ENCODE assay signal across 7 mouse cellular contexts in genomic region chr17:8712734-8713133, GRCm38 (mm10).
DNase-seq lines count a peak whose midpoint lies in the region; ATAC-seq and TF ChIP-seq lines count a peak whose summit lies in the region.
"Not testable (repeated sequence)": the region's sequence is repeated elsewhere in the genome, so short reads cannot be mapped to it uniquely, and the experiment has no call there.

No protein-coding gene starts in this region.

- CTCF ChIA-PET in Patski (lab: Charles Lee), result not testable (repeated sequence)

- DNase-seq in Patski (ENCODE audit: low read depth, low spot score); hindbrain, postnatal 0 days (ENCODE audit: low spot score); layer of hippocampus, adult 2 months (ENCODE audit: low spot score in 2 of 2); liver, postnatal 0 days: not testable (repeated sequence)
- DNase-seq in cerebellum, adult 8-10 months, result peak; percentile 3
- DNase-seq in thymus, postnatal 4 days, result peak; percentile 15

- peaks cover 11% of the 10 kb centered on the region for H3K4me1 ChIP-seq in E14TG2a.4 (replicated peaks; ENCODE audit: low read depth, low read length)
- H3K4me1 ChIP-seq in hindbrain, postnatal 0 days (ENCODE audit: insufficient read depth, low read length); liver, postnatal 0 days (ENCODE audit: insufficient read depth): not testable (repeated sequence)

- 89% methylated on average over 2 of the region's 2 CpGs for WGBS in hindbrain, postnatal 0 days
- WGBS in liver, postnatal 0 days (ENCODE audit: insufficient replicate concordance), result 62% methylated on average over 2 of the region's 2 CpGs

- H3K4me2 ChIP-seq in hindbrain, postnatal 0 days (ENCODE audit: low read depth, low read length); liver, postnatal 0 days (ENCODE audit: low read depth, low read length): not testable (repeated sequence)

- not testable (repeated sequence) for H3K4me3 ChIP-seq in E14TG2a.4 (replicated peaks; ENCODE audit: low read length); hindbrain, postnatal 0 days (ENCODE audit: low read length); layer of hippocampus, adult 2 months; liver, postnatal 0 days (ENCODE audit: low read depth, low read length)

- not testable (repeated sequence) for ATAC-seq in Patski; hindbrain, postnatal 0 days; liver, postnatal 0 days

- H3K27me3 ChIP-seq in E14TG2a.4 (ENCODE audit: insufficient read depth, low read length); Patski; hindbrain, postnatal 0 days (ENCODE audit: insufficient read depth, low read length); liver, postnatal 0 days (ENCODE audit: insufficient read depth, low read length): not testable (repeated sequence)

- not testable (repeated sequence) for TF ChIP-seq EP300 in liver, postnatal 0 days (IDR thresholded peaks at IDR 0.05; ENCODE audit: low read depth)

- not testable (repeated sequence) for H3K9me3 ChIP-seq in E14TG2a.4 (ENCODE audit: low read length); hindbrain, postnatal 0 days (ENCODE audit: low read length); liver, postnatal 0 days (ENCODE audit: low read length)

- TF ChIP-seq CTCF in E14TG2a.4 (conservative IDR thresholded peaks at IDR 0.05; ENCODE audit: low read length) (peak; percentile 58), Patski (IDR thresholded peaks at IDR 0.05) (peak; percentile 41)
- TF ChIP-seq CTCF in hindbrain, postnatal 0 days (IDR thresholded peaks at IDR 0.05; ENCODE audit: low read depth), result peak; percentile 27; the same call in 1 of the 2 replicates
- peak; percentile 43 for TF ChIP-seq CTCF in layer of hippocampus, adult 2 months (conservative IDR thresholded peaks at IDR 0.05)
- TF ChIP-seq CTCF in liver, postnatal 0 days (IDR thresholded peaks at IDR 0.05; ENCODE audit: low read depth), result peak; percentile 23; the same call in 1 of the 2 replicates

- not testable (repeated sequence) for H3K9ac ChIP-seq in hindbrain, postnatal 0 days (replicated peaks; ENCODE audit: low read length); liver, postnatal 0 days (replicated peaks)

- H3K36me3 ChIP-seq in E14TG2a.4 (ENCODE audit: insufficient read depth, low read length); hindbrain, postnatal 0 days (ENCODE audit: insufficient read depth, low read length); liver, postnatal 0 days (replicated peaks; ENCODE audit: insufficient read depth, low read length): not testable (repeated sequence)

- in situ Hi-C loops in Patski (cut with MboI; ENCODE audit: low pct_unique_long_range_greater_than_20kb), result not testable (repeated sequence)

- POLR2A ChIA-PET in Patski (lab: Charles Lee), result not testable (repeated sequence)

- not testable (repeated sequence) for H3K27ac ChIP-seq in hindbrain, postnatal 0 days; layer of hippocampus, adult 2 months; liver, postnatal 0 days (ENCODE audit: low read depth)
